Mouse (Mus musculus) CH12.LX (cell line): ENCODE measurements around the gene Racgap1. TPM values are rescaled to one million over a fixed set of nuclear protein-coding genes. Genes with fewer than 3 reads are reported as not detected.

Experiments
- DNase-seq: peaks from one replicate; pipeline ENCODE4 v3.0.0-alpha.2; 2013; ENCODE audit errors: extremely low read depth
- H3K27ac ChIP-seq: 2 replicates; pipeline ENCODE4 v1.5.1; 2012; ENCODE audit warnings: low read depth, mild to moderate bottlenecking, control low read depth, moderate library complexity; ENCODE audit not compliant: insufficient read depth
- H3K27me3 ChIP-seq: replicated peaks from 2 replicates; pipeline ENCODE3; 2012; ENCODE audit warnings: inconsistent platforms
- H3K36me3 ChIP-seq, 2 experiments: replicated peaks in 1 of 2; 2 replicates each; pipeline versions ENCODE3 to v1.6.1; 2012; ENCODE audit warnings: inconsistent platforms in 1 of 2, low read length in 1 of 2, mild to moderate bottlenecking in 1 of 2, mixed read lengths in 1 of 2, moderate library complexity in 1 of 2; ENCODE audit not compliant: control insufficient read depth in 1 of 2, insufficient read depth in 1 of 2
- H3K4me1 ChIP-seq, 2 experiments: 2 replicates each; pipeline ENCODE4 v1.6.1; 2012; ENCODE audit warnings: inconsistent platforms in 1 of 2, moderate library complexity in 1 of 2; ENCODE audit not compliant: insufficient read depth in 2 of 2, control insufficient read depth in 1 of 2
- H3K4me2 ChIP-seq: 2 replicates; pipeline ENCODE4 v1.6.1; 2012; ENCODE audit warnings: low read depth, mild to moderate bottlenecking, control low read depth; ENCODE audit not compliant: poor library complexity, insufficient read depth, severe bottlenecking
- H3K4me3 ChIP-seq, 3 experiments: fragments of 150-350 bp in 1 of 3; sonication (generic) in 1 of 3; replicated peaks in 1 of 3; 2 replicates each; pipeline versions ENCODE3 to v1.5.1; 2011 to 2012; ENCODE audit warnings: low read depth in 2 of 3, low read length in 2 of 3, mild to moderate bottlenecking in 2 of 3, moderate library complexity in 2 of 3, control low read depth in 1 of 3, improper control_type of control experiment in 1 of 3, inconsistent platforms in 1 of 3, mixed read lengths in 1 of 3; ENCODE audit not compliant: poor library complexity in 1 of 3
- H3K79me2 ChIP-seq: replicated peaks from 2 replicates; pipeline ENCODE4 v1.6.1; 2012; ENCODE audit warnings: mild to moderate bottlenecking, moderate library complexity; ENCODE audit not compliant: control insufficient read depth, poor library complexity, insufficient read depth, severe bottlenecking; ENCODE audit errors: extremely low read depth
- H3K9ac ChIP-seq: 2 replicates; pipeline ENCODE4 v1.6.1; 2012; ENCODE audit warnings: low read depth, mild to moderate bottlenecking, control low read depth, moderate library complexity; ENCODE audit not compliant: insufficient read depth
- H3K9me3 ChIP-seq: replicated peaks from 2 replicates; pipeline ENCODE3; 2012; ENCODE audit warnings: low read length, inconsistent platforms, mixed read lengths
- BHLHE40 ChIP-seq: IDR thresholded peaks from 2 replicates; pipeline ENCODE4 v1.6.1; 2011; ENCODE audit warnings: mild to moderate bottlenecking, low read depth, low read length, improper control_type of control experiment
- CTCF ChIP-seq, 2 experiments: IDR thresholded peaks in 1 of 2; conservative IDR thresholded peaks in 1 of 2; 2 replicates each; pipeline ENCODE4 v1.5.1; 2011 to 2012; ENCODE audit warnings: low read depth in 2 of 2, low read length in 2 of 2, improper control_type of control experiment in 1 of 2, inconsistent platforms in 1 of 2, mild to moderate bottlenecking in 1 of 2, moderate library complexity in 1 of 2
- EP300 ChIP-seq: IDR thresholded peaks from 2 replicates; pipeline ENCODE4 v1.6.1; 2011; ENCODE audit warnings: low read length, improper control_type of control experiment
- HCFC1 ChIP-seq: IDR thresholded peaks from 2 replicates; pipeline ENCODE4 v1.6.1; 2012; ENCODE audit warnings: low read depth, mild to moderate bottlenecking, inconsistent platforms, low read length, improper control_type of control experiment
- JUN ChIP-seq: IDR thresholded peaks from 2 replicates; pipeline ENCODE4 v1.6.1; 2011; ENCODE audit warnings: low read depth, mild to moderate bottlenecking, low read length, improper control_type of control experiment, moderate library complexity; ENCODE audit not compliant: insufficient read depth
- PAX5 ChIP-seq: IDR thresholded peaks from 2 replicates; pipeline ENCODE4 v1.6.1; 2012; ENCODE audit warnings: low read length, inconsistent platforms, mixed read lengths
- POLR2AphosphoS2 ChIP-seq: IDR thresholded peaks from 2 replicates; pipeline ENCODE4 v1.6.1; 2011; ENCODE audit warnings: low read depth, low read length, improper control_type of control experiment
- RAD21 ChIP-seq: IDR thresholded peaks from 2 replicates; pipeline ENCODE4 v1.6.1; 2011; ENCODE audit warnings: low read depth, mild to moderate bottlenecking, low read length, improper control_type of control experiment, moderate library complexity
- SMC3 ChIP-seq: IDR thresholded peaks from 2 replicates; pipeline ENCODE4 v1.6.1; 2011; ENCODE audit warnings: low read depth, low read length, improper control_type of control experiment
- ZC3H11A ChIP-seq: IDR thresholded peaks from 2 replicates; pipeline ENCODE4 v1.6.1; 2012; ENCODE audit warnings: low read depth, mild to moderate bottlenecking, inconsistent platforms, low read length, improper control_type of control experiment
- dilution Hi-C: fragments of 300-500 bp; cut with MboI; formaldehyde crosslinking; loops from 2 replicates; pipeline ENCODE4 v1.14.3; 2020; ENCODE audit warnings: low sequenced_read_pairs; ENCODE audit not compliant: extremely low pct_unique_long_range_greater_than_20kb, extremely low pct_ligation_motif_present
- in situ Hi-C: fragments of 300-500 bp; cut with MboI; formaldehyde crosslinking; loops from 3 replicates; pipeline ENCODE4 v1.14.3; 2019; ENCODE audit warnings: low sequenced_read_pairs, low pct_ligation_motif_present, low pct_unique_long_range_greater_than_20kb, mixed read lengths
- polyA plus RNA-seq: library from polyadenylated mRNA; unstranded; fragments of >175 nt; gene quantifications from 2 replicates; pipeline ENCODE4 v1.2.1, GENCODE M21; 2012; ENCODE audit warnings: low read depth; ENCODE audit not compliant: insufficient read length
- total RNA-seq, 2 experiments: library from RNA; depleted of rRNA; stranded (reverse); fragments of 300-350 nt in 1 of 2; fragments of >200 nt in 1 of 2; gene quantifications; 2 replicates each; pipeline ENCODE4 v1.2.3; 2012 to 2014

Racgap1 gene
- total and polyA plus RNA-seq, 3 experiments: 97.9 to 131 (median 130) TPM

GRCm38 (mm10) chr15:99688712-99689111 is 37.3 kb upstream of the Racgap1 start:
- Histone ChIP-seq H3K79me2 (no peaks in the 10 kb centered on the region), H3K4me3 (no peak overlapping the region), H3K9me3 (no peaks in the 10 kb centered on the region), H3K4me1 (peaks cover 3 to 7% of the 10 kb centered on the region in 2 experiments; a peak in 3 of 4 replicates), H3K9ac (no peak overlapping the region), H3K36me3 (no peaks in the 10 kb centered on the region), H3K27ac (no peak overlapping the region), H3K27me3 (peaks cover 76% of the 10 kb centered on the region), H3K4me2 (no peak overlapping the region)
- in situ Hi-C loops (no loop called here), dilution Hi-C loops (no loop called here)
- TF ChIP-seq CTCF (conservative IDR thresholded peaks at IDR 0.05 in 1 of 2, IDR thresholded peaks at IDR 0.05 in 1 of 2; ENCODE audit: low read depth in 2 of 2, low read length in 2 of 2) (peak; percentile 88 to 94), ZC3H11A (0 out of 2 replicates have a peak, but pooled peaks have one; percentile 2), SMC3 (peak; percentile 79), RAD21 (peak; percentile 69), POLR2AphosphoS2 (no peak)
- peak; percentile 68 for DNase-seq

- Histone ChIP-seq H3K36me3 (no peaks in the 10 kb centered on the region), H3K4me1 (peaks cover 0 to 5% of the 10 kb centered on the region in 2 experiments; a peak in 2 of 4 replicates), H3K27me3 (peaks cover 65% of the 10 kb centered on the region), H3K9ac (no peak overlapping the region), H3K4me3 (no peak overlapping the region), H3K4me2 (no peak overlapping the region), H3K9me3 (peaks cover 3% of the 10 kb centered on the region), H3K79me2 (no peaks in the 10 kb centered on the region), H3K27ac (no peak overlapping the region)
- dilution Hi-C loops (no loop called here), in situ Hi-C loops (no loop called here)
- no peak for TF ChIP-seq PAX5
- TF ChIP-seq HCFC1: no peak
- TF ChIP-seq BHLHE40: no peak
- TF ChIP-seq ZC3H11A: no peak
- no peak for TF ChIP-seq CTCF (conservative IDR thresholded peaks at IDR 0.05 in 1 of 2, IDR thresholded peaks at IDR 0.05 in 1 of 2; ENCODE audit: low read depth in 2 of 2, low read length in 2 of 2)
- no peak for TF ChIP-seq JUN
- TF ChIP-seq EP300: no peak
- DNase-seq: no peak
Observed at GRCm38 (mm10) chr15:99684156-99684555, 32.7 kb upstream of the Racgap1 start.

- no peak for TF ChIP-seq EP300
- TF ChIP-seq CTCF (conservative IDR thresholded peaks at IDR 0.05 in 1 of 2, IDR thresholded peaks at IDR 0.05 in 1 of 2; ENCODE audit: low read depth in 2 of 2, low read length in 2 of 2): peak; percentile 42 to 50
- in situ Hi-C loops: no loop called here
- DNase-seq: peak; percentile 49
Observed at GRCm38 (mm10) chr15:99682880-99683279, 31.4 kb upstream of the Racgap1 start.

More at GRCm38 (mm10) chr15:99682880-99683279, 31.4 kb upstream of the Racgap1 start:
- no peak overlapping the region for H3K4me3 ChIP-seq
- peaks cover 62% of the 10 kb centered on the region for H3K27me3 ChIP-seq
- dilution Hi-C loops: no loop called here
- H3K4me2 ChIP-seq: no peak overlapping the region
- no peak overlapping the region for H3K9ac ChIP-seq
- no peak overlapping the region for H3K27ac ChIP-seq
- H3K36me3 ChIP-seq: no peaks in the 10 kb centered on the region
- H3K4me1 ChIP-seq: no peaks in the 10 kb centered on the region
- no peaks in the 10 kb centered on the region for H3K79me2 ChIP-seq
- peaks cover 3% of the 10 kb centered on the region for H3K9me3 ChIP-seq
